Mouse (Mus musculus) adrenal gland, postnatal 10 days (tissue): ENCODE data around the gene Hsd17b12. TPM values are rescaled to one million over a fixed set of nuclear protein-coding genes. Genes with fewer than 3 reads are reported as not detected.

Source experiments
- DNase-seq: peaks from one replicate; pipeline ENCODE4 v3.0.0; 2021; ENCODE audit warnings: mixed read lengths
- long read RNA-seq, 2 experiments: library from polyadenylated mRNA; stranded (forward); transcript quantifications; one replicate each; pipeline ENCODE4 v2.0.0; 2021
- total RNA-seq, 2 experiments: library from RNA; stranded (reverse); gene quantifications; 2 replicates each; pipeline ENCODE4 v1.2.3; 2021

The Hsd17b12 gene
- 100 to 1,000 TPM; 151 to 164 TPM for total RNA-seq
- long read RNA-seq, experiment 1, transcript Hsd17b12-201 (11 exons, 1,902 nt): major isoform, 128 of 168 reads
- long read RNA-seq, experiment 1, partial matches to known transcripts: 9 of 168 reads
- long read RNA-seq, experiment 1, other reads (novel, unspliced or antisense): 31 of 168 reads
- long read RNA-seq, experiment 2, transcript Hsd17b12-201 (11 exons, 1,902 nt): major isoform, 81 of 94 reads
- long read RNA-seq, experiment 2, partial matches to known transcripts: 8 of 94 reads
- long read RNA-seq, experiment 2, other reads (novel, unspliced or antisense): 5 of 94 reads

DNA sequence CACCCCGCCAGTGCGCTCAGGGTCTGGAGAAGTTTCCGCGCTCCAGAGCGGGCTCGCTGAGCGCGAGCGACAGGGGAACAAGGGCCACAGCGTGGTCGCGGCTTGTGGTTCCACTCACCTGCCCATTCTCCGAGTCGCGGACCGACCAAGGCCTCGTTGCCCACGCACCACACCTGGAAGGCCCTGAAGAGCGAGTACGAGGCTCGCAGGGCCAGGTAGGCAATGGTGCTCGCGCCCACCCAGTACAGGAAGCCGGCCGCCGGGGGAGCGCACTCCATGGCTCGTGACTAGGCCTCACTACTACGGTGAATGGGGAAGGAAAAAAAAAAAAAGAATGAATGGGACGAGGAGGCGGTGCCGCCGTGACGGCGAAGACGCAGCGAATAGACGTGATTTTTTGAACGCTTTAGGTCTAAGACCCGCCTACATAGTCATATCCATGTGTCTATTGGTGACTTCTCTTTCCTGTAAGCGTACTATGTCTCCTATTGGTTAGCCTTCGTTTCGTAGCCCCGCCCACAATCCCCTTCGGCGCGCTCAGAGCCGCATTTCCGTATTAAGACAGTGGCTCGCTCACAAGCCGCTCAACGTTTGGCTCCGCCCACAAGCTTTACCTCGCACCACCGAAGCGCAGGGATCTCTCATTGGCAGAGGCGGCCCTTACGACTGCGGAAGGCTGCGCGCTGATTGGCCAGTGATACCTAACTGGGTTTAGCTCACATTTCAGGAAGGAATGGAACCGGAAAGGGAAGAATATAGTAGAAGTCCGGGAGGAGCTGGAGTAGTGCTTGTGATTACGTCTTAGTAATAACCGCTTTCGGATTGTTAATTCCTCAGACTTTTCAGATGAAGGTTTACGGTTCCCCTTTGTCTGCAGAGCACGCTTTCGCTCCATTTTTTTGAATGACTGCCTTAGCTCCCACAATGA lies at the start of gene Hsd17b12:
Hsd17b12 (minus strand) TSS at position 373 of the 928 bp plus-strand sequence.
- peak; percentile 98 for DNase-seq

DNA sequence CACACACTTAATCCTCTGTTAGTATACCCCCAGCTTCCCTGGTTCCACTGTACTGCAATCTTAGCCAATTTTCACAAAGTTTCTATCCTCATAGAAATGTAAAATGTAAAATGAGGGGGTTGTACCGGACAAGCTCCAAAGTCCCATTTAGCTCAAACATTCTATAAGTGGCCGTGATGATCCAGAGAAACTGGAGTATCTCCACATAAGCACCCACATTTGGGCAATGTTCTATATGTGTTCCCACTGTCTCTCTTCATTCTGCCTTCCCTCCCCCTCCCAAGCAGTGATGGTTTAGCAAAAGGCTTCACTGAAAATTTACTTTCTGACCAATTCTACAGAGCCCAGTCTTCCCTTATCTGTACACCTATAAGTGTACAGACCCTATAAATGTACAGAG lies 27.1 kb upstream of the Hsd17b12 start:
- no peak for DNase-seq

DNA sequence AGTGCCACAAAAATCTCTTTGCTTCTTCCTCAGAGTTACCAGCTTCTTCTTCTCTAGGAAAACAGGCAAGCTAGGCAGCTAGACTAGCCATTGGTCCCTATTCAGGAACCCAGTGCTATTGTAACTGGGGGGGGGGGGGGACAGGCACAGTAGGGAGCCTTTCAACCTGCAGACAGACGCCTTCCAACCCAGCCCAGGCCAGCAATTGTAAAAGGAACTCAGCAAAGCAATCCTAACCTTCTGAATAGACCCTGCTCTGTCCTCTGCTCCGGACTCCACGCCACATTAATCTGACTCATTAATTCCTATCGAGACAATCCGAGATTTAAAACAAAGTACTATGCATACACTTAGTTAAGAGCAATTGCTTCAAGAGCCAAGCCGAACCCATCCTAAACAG lies 26.4 kb upstream of the Hsd17b12 start:
- DNase-seq: no peak

DNA sequence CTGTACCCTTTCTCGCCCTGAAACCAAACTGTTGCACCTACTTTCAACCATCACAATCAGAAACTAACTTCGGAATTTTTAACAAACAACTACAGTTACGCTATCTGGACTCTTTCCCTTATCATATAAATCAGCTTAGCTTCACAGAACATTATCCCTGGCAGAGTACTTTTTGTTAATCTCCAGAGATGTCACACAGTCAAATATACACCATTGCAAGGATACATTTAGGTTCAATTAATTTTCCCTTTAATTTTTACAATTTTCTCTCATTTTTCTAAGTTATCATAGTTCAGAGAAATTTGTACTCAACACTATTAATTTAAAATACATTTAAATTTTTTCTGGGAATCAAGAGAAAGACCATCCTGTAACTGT lies 21.3 kb upstream of the Hsd17b12 start:
- no peak for DNase-seq

DNA sequence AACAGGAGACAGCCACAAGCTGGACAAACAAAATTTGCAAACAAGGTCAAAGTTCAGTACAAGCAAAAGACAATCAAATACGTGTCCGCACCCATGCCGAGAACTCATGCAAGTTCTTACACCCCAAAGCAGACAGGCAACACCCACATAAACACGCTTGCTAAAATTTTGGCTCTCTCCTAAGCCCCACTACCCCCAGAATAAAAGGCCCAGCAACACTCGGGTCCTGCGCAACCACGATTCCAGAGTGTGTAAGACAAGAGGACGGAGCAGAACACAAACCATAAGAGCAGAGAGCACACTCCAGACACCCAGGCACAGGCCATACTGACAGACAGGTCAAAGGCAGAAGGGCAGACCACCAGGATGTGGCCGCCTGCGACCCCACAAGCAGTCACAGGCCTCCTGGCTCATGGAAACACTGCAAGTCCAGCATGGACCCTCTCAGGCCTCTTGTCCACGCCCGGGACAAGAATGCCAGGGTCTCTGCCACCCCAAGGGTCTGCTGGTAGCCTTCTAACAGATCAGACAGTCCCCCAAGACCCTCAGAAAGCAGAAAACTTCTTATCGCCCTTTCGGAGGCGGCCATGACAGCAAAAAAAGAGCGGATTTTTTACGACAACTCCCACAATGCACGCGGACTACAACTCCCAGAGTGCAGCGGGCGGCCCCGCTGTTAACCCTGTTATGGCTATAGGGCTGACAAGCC lies 20.7 kb upstream of the Hsd17b12 start:
- peak; percentile 92 for DNase-seq

DNA sequence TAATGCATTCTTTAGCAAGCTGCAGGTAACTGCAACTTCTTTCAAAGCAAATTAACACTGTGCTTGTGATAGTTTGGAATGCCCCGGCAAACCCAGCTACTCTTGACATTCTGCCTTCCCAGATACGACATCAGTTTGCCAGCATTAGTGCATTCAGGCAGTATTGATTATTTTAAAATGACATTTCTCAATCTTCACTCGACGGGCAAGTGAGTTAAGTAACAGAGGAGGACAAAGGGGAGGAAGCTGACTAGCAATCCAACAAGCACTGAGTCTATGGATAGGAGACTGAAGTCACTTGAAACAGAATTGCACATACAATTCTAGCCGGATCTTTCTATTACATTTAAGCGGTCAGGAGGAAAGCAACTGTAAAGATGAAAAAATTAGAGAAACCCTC lies 19.5 kb upstream of the Hsd17b12 start:
- no peak for DNase-seq

DNA sequence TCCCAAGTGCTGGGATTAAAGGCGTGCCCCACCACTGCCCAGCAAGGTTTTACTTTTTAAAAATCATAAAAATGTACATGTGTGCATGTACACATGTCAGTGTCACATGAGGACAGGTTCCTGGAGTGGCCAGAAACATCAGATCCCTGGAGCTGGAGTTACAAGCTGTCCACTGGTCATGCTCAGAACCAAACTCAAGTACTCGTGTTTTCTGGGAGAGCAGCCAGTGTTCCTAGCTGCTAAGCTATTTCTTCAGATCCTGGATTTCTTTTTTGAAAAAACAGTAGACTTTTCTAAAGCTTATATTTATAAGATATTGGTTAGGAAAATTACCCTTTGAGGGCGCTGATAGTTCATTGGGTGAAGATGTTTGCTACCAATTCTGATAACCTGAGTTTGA lies 18.6 kb upstream of the Hsd17b12 start:
- no peak for DNase-seq

DNA sequence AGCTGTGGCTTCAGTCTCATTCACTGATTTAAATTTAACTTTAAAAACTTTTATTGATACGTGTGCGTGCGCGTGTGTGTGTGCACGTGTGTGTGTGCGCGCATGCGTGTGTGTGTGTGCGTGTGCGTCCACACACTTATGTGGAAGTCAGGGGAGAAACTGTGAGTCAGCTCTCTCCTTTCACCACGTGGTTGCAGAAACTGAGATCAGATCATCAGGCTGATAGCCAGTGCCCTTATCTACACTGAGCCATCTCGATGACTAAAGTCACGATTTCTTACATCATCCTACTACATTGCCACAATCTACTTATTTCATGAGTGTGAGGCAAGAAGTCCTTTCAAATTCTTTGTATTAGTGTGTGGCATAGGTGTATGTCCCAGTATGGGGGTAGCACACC lies 15.8 kb upstream of the Hsd17b12 start:
- no peak for DNase-seq

DNA sequence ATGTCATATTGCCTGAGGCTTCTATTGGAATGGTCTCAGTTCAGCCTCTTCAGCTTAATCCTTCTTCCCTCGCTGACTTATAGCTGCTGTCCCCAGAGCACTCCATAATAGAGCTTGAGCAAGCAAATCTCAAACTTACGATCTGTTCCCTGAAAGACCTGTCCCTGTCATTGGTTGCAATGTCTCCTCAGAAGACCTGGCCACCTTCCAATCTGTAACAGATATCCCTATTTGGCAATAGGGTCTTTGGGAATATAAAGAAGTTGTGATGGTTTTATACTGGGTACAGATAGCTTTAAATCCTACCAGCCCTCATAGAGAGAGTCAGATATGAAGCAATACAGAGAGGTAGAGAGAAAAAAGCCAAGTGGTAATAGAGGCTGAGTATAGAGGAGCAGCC lies 5.4 kb upstream of the Hsd17b12 start:
- DNase-seq: no peak

DNA sequence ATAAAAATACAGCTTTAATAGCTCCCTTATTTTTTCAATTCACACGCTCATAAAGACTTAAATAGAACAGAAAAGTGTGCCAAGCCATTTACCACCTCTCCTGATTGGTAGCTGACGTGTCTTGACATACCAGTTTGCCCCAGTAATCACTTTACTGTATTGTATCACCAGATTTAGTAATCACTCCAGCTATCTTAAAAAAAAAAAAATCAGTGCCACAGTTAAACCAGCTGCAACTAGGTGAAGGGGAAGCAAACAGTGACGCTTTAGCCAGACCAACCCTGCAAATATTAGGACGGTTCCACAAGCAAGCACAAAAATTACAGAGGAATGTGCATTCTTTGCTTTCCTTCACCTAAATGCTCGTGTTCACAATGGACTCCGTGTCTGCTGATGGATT lies 4.4 kb upstream of the Hsd17b12 start:
- no peak for DNase-seq

DNA sequence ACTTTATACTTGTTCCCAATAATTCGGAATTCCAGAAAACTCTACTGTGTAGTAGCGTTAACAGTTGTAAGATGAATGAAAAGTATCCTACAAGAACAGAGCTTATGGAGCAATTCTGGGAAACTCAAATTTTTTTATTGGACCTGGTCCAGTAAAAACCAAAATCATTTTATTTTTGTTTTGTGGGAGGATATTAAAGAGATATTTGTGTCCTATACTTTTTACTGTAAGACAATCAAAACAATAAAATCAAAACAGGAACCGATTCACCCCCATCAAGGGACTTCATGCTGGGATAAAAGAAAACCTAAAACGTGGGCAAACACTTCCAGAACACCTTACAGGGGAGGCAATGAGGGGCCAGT lies 738 bp upstream of the Hsd17b12 start:
- DNase-seq: no peak

DNA sequence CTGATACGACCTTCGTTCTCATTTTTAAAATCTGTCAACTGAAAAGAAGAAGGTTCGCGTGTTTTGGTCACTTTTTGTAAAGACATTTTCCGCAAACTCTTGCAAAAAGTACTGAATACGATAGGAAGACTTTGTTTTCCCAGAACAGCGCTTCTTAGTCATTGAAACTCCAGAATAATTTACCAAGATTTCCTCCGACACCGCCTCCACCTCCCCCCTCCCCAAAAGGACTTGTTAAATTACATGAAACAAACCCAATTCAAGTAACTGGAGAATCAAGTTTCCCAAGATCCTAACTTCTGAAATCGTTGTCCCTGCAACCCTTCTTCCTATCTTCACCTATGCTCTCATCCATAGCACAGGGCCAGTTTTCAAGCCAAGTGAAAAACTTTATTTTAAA lies 713 bp downstream of the Hsd17b12 start:
- no peak for DNase-seq

DNA sequence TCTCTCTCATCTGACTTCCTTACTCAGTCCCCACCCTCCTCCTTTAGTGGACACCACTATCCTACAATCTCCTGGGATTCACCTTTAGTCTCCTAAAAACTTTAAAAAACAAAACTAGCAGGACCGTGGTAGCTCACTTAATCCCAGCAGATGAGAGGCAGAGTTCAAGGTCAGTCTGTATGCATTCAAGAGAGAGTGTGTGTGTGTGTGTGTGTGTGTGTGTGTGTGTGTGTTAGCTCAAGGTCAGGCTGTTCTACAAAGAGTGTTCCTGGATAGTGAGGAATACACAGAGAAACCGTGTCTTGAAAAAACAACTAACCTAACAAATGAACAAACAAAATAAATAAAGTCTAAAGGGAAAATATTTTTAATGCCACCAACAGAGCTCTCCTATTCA lies 12.6 kb downstream of the Hsd17b12 start:
- peak; percentile 22 for DNase-seq

DNA sequence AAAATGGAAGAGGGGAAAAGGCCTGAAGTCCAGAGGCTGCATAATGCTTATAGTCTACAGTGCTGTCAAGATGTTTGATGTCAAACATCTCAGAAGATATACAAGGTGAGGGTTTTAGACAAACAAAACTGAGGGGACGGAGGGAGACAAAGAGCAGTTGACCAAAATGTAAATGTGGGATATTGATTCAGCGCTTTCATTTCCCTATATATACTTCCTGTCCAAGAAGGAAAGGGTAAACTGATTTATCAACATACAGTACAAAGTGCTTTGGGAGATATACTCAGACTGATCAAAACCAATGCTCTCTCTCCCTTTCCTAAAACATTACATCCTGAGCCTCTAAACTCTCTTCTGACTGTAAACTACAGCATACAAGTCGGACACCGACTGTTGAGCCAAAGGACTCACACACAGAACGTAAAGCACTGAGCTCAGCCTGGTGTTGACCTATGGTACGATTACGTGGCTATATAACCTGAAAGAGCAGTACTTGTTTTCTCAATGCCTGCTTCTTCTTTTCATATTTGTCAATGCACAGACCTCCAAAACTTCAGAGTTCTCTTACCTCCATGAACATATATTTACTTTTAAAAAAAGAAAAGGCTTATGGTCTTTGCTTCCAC lies 13.1 kb downstream of the Hsd17b12 start:
- no peak for DNase-seq

DNA sequence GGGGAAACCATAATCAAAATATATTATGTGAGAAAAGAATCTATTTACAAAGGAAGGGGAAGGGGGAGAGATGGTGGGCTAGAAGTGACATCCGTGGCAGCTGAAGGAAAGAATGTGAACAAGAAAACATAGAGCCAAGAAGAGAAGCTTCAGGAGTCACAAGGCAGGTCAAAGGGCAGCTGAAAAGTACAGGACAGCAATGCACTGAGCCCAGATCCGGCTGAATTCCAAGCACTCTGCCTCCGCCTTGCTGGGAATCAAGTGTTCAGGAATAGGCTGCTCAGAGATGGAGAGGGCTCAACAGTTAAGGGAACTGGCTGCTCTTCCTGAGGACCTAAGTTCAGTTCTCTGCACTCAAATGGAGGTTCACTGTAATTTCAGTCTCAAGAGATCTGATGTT lies 16.5 kb downstream of the Hsd17b12 start:
- no peak for DNase-seq

DNA sequence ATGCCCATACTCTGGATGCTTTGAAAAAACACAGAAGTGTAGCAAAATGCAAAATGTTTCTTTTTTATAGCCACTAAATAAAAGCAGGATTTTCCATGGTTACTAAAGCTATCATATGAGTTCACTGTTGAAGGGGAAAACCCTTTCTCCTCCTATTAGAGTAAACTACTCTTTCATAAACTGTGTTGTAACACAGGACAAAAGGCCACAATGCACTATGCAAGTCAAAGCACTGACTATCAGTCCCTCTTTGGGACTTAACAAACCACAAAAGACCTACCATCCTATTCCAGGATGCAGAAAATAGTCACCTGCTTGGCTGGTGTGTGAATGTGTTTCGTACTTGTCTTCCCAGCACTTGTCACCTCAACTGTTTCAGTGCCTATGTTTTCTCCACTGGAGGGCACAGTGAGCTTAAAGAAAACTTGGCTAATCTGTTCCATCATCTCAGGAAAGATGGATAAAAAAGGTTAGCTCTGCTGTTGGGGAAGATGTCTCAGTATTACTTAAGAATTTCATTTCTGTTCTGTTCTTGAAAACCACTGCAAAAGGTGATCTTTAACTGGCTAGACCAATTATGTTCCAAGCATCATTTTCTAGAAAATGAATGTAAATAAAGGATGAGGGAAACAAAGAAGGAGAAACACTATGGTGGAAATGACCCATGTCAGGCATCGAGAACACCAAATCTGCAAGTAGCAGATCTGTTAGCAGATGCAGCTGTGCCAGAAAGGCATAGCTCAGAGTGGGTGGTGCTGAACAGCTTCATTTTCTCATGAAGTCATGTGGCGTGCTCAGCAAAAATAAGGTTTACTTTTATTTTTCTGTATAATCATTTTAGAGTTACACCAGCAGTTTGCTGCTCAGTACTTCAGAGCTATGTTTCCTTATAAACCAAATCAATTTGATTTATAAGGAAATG lies 19.0 kb downstream of the Hsd17b12 start:
- DNase-seq: no peak

DNA sequence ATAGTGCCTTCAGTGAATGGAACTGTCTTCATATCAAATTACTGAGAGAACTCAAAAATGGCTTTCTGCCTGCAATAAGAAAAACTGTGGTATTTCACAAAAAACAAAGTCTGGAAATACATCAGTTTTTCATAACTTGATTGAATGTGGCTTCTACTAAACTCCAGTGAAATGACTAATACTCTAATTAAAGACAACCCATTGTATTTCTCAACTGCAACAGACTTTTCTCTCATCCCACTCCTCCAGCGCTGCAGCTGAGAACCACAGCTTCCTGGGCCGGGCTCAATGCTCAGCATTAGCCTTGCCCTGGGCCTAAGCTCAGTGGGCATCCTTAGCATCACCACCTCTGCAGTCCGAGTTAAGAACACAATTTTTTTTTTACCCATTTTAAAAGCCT lies 20.9 kb downstream of the Hsd17b12 start:
- DNase-seq: no peak

DNA sequence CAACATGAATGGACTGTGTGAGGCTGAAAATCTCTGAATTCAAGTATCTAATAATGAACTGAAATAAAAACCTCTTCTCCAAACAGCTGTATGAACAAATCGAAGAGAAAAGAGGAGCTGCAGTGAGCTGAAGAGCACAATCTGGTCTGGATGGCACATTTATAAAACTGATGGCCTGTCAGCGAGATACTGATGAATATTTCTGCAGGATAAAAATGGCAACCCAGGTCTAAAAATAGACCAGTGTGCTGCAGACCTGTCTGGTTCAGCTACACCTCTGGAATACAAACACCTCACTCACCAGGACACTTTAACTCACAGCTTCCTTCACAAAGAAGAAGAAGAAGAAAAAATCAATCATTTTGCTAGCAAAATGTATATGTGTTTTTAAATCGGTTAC lies 29.3 kb downstream of the Hsd17b12 start:
- no peak for DNase-seq

DNA sequence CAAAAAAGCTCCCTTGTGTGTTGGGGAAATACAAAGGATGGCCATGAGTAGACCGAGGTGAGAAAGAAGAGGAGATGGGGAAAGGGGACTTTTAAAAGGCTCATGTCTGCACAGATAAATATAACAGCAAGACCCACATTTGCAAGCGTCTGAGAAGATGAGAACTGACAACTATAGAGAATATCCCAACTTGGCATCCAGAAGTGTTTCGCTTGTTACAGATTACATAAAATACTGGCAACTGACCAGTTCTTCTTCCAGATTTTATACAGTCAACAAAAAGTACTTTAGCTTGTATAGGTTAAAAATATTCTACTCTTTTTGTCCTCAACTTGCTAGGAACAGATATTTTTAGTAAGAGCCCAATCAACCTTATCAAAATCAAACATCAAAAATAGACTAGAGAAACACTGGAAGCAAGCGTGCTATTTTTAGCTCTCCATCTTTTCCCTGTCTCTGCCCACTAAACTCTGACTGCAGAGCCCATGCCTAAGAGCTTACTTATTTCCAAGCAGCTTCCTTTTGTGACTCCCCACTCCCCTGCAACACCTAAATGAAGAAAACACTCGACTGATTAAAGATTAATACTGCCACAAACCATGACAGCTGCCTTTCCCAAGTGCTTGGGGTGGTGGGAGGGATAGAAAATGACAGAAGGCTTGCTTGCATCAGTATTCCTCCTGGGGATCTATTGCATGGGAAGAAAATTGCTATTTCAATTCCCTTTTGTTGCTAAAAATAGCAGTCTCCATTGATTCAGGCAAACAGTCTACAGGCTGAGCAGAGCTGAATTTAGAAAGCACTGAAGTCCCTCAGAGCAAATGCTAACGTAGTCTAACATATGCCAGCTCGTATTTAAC lies 35.4 kb downstream of the Hsd17b12 start:
- DNase-seq: peak; percentile 6

DNA sequence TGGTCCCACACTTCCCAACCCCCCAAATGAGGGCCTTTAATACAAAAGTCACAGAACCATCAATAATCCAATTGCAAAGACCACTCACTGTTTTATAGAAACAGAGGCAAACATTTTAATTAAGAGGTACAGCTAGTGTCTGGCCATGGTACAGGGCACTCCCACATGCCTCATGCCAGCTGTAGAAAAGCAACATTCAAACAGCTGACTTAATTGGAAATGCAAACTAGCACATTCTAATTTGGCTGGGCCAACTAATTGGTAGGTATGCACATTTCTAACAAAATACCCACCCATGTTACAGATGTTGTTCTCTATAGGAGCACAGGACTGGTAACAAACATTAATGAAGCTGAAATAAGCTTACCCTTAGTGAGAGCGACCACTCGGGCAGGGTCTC lies 54.0 kb downstream of the Hsd17b12 start:
- no peak for DNase-seq

DNA sequence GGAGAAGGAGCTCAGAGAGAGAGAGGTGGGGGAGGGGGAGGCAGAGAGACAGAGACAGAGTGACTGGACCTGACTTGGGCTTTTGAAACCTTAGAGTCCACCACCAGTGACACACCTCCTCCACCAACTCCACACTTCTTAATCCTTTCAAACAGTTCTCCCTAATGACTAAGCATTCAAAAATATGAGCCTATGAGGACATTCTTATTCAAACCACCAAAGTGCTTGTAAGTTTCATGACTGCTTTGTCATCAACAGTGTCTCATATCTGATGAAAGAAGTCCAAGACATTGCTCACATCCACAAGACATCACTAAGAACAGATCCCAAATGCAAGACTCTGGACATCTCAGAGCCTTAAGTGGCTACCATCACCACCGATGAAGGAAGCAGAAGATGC lies 67.9 kb downstream of the Hsd17b12 start:
- DNase-seq: no peak
